Mouse (Mus musculus) neutrophil, adult 5-6 weeks (primary cell): ENCODE measurements around the gene Samd7. TPM values are rescaled to one million over a fixed set of nuclear protein-coding genes. Genes with fewer than 3 reads are reported as not detected.

Source experiments
- ATAC-seq: fragments of 151-379, 151-347 bp; 2 replicates; pipeline ENCODE4 v1.8.0; 2017; ENCODE audit warnings: mild to moderate bottlenecking, moderate TSS enrichment; ENCODE audit not compliant: insufficient number of reproducible peaks, poor library complexity, low FRiP score, severe bottlenecking; ENCODE audit errors: extremely low read depth
- total RNA-seq: library from RNA; stranded (forward); fragments of 200-1000 nt; gene quantifications from 2 replicates; pipeline ENCODE4 v1.2.3, GENCODE M21; 2017

The Samd7 gene
- total RNA-seq, 1 experiment from 2014 or later: not detected

- ATAC-seq: no peak
Observed at GRCm38 (mm10) chr3:30748316-30748715, 2.2 kb downstream of the Samd7 start.

GRCm38 (mm10) chr3:30754696-30755095 lies 8.6 kb downstream of the Samd7 start:
- ATAC-seq: no peak

GRCm38 (mm10) chr3:30764877-30765276 lies 18.8 kb downstream of the Samd7 start:
- no peak for ATAC-seq

DNA sequence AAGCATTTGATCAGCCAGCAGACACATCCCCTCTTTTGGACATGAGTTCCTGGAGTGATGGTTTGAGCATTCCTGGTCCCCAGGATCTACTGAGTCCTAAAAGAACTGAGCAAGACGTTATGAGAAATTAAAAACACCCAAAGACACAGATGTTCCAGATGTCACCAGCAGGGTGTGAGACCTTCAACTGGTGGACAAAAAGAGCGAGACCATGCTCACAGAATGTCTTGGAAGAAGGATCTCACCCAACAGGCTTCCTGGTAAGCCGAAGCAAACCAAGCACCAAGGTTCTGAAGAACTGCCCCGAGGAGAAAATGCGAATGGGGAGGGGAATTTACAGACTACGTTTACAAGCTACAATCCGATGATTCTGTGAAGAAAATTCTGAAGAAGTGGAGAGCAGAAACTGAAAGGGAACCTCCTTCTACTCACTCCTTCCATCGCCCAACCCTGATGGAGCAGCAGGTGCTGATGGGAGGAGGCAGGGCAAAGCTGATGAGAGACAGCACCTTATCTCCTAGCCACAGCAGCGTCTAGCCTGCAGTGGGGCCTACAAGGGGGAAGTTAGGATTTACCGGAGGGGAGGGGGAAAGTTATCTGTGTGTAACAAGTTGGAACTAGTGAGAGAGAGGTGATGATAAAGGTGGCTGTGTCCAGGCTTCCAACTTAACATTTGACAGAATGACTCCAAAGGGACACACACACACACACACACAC lies 19.4 kb downstream of the Samd7 start:
- ATAC-seq: no peak

DNA sequence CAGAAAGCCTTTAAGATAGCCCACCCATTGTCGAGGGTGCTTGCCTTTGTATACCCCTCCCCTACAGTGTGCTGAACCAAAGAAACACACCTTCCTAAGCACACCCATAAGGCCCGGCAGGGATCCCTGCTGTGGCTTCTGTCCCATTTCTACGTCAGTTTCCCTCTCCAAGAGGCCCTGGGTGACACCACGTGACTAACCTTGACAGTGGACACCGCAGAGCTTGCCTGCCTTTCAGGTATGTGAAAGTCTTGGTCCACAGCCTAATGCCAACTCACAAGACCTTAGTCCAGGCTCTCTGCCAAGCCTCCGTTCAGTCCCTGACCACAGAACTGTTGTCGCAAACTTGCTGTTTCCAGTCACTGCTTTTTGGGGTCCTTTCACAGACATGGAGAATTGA lies 20.1 kb downstream of the Samd7 start:
- no peak for ATAC-seq

GRCm38 (mm10) chr3:30767271-30767670 lies 21.2 kb downstream of the Samd7 start:
- ATAC-seq: no peak

GRCm38 (mm10) chr3:30769755-30770515 lies 23.8 kb downstream of the Samd7 start:
- no peak for ATAC-seq

- no peak for ATAC-seq
Observed at GRCm38 (mm10) chr3:30771560-30771959, 25.5 kb downstream of the Samd7 start.

GRCm38 (mm10) chr3:30772631-30773030 lies 26.5 kb downstream of the Samd7 start:
- no peak for ATAC-seq

GRCm38 (mm10) chr3:30774677-30775076 lies 28.6 kb downstream of the Samd7 start:
- ATAC-seq: no peak

DNA sequence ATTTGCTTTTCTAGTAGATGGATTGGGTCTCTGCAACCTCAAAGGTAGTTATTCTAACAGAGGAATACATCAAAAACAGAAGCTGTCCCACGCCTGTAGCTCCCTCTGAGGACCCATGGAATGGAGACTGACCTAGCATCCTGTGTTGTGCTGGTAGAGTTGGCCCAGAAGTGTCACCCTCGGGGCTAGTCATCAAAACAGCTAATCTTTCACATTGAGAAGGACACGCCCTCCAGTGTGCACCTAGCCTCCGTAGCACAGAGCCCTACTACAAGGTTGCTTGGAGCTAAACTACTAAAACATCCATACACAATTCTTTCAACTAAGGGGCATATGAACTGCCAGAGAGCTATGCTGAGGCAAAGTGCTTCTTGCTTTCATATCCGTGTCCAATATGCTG lies 31.9 kb downstream of the Samd7 start:
- ATAC-seq: no peak

- ATAC-seq: no peak
Observed at GRCm38 (mm10) chr3:30788531-30788930, 42.4 kb downstream of the Samd7 start.

DNA sequence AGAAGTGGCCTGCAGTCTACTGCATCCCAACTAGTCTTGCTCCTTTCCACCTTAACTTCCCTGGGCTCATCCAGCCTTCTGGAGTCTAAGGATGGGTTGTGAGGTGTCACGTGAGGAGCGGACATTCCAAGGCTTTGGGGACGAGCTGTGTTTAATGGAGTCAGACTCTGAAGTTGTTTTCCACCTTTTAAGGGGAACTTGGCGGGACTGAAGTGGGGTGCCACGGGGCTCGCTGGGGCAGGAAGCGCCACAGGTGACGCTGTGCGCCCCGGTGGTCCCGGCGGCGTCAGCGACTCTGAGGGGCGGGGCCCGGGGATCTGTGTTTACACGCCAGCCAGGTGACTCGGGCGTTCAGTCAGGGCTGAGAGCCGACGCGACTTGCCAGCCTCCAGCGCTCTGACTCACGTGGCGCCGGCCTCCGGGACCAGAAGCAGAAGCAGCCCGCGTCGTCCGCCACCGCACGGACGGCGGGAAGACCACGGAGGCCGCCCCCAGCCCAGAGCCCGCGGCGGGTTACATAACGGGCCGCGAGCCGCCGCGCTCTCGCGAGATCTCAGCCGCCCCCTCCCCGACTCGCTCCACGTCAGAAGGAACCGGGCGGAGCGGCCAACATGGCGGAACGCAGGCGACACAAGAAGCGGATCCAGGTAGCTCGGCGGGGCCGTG lies 46.8 kb downstream of the Samd7 start, which contains the start of gene Sec62:
Gene Sec62, plus strand, starts transcription at position 139 of the 666 bp plus-strand sequence.
- peak; percentile 86 for ATAC-seq

DNA sequence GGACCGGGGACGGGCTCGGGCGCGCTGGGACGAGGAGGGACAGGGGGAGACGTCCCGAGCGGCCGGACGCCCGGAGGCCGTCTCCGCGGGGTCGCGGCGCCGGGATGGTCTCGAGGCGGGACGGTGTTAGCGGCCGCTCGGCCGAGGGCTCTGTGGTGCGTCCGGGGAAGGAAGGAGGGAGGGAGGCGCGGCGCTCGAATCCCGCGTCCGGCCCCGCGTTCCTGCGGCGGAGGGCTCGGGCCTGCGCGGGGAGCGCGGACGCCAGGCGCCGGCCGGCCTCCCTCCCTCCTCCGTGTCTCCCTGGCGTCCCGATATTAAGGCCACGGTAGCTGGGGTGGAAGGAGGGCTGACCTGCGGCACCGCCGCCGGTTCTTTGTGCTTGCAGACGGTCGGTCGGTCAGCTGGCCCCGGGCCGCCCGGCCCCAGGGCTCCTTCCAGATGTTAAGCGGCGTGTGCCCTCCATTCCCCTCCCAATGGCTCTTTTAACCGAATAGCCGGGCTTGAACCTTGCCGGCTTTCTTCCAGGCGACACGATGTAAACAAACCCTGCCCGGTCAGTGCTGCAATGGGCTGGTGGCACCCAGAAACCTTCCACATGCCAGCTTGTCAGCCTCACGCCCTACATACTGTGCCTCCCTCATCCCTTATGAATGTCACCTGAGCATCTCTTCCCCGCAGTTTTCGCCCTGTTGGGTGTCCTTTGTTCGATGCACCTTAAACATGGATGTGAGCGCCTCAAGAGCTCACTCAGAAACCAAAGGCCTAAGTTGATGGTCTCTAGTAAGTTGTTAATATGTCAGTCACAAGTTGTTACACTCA lies 47.5 kb downstream of the Samd7 start:
- peak; percentile 11; the same call in 1 of the 2 replicates for ATAC-seq

DNA sequence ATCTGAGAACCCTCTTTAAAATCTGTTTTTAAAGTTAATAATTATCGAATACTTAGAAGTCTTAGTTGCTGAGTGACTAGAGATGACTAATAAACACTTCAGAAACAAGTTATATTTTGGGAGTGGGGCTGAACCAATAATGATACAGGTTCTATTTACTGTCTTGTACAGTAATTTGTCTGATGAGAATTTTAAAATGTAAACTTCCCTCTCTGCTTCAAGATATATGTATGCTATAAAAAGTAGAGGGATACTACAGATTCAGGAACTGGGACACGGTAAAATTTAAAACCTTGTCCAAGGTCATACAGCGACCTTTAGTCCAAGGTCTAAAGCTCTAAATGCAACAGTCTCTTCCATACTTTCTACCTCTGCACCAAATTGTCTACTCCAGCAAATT lies 56.1 kb downstream of the Samd7 start:
- no peak for ATAC-seq

GRCm38 (mm10) chr3:30812881-30813280 lies 66.8 kb downstream of the Samd7 start:
- no peak for ATAC-seq
